Mouse (Mus musculus): ENCODE measurements around the gene Gucy1a1.

The Gucy1a1 gene

GRCm38 (mm10) chr3:82112439-82112838, 33.1 kb downstream of the Gucy1a1 start:
- peak; percentile 89 for TF ChIP-seq GATA4 (IDR thresholded peaks at IDR 0.05; ENCODE audit: insufficient replicate concordance, low read length)

GRCm38 (mm10) chr3:82111986-82112385, 33.6 kb downstream of the Gucy1a1 start:
- 0 out of 2 replicates have a peak, but pooled peaks have one; percentile 17 for TF ChIP-seq GATA4 (IDR thresholded peaks at IDR 0.05; ENCODE audit: insufficient replicate concordance, low read length)

DNA sequence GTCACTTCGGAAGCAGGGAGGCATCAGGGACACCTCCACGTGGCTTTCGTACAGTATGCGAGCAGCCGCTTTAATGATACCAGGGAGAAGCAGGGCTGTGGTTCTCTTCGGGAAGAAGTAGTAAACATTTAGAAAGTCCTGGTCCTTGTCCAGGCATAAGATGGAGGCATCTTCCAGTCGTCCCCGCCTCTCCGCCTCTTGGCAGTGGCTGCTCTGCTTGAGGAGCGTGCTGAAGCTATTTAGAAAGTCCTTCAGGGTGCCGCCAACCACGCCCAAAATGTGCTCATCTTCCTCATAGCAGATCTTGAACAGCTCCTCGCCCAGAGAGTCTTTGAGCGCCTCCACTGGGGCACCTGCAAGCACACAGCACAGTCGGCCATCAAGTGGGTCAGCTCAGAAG, 36.6 kb downstream of the Gucy1a1 start:
- no peak for TF ChIP-seq GATA4 (IDR thresholded peaks at IDR 0.05; ENCODE audit: insufficient replicate concordance, low read length)

GRCm38 (mm10) chr3:82104229-82104628, 41.4 kb downstream of the Gucy1a1 start:
- no peak; the same call in 1 of the 2 replicates for TF ChIP-seq GATA4 (IDR thresholded peaks at IDR 0.05; ENCODE audit: insufficient replicate concordance, low read length)

- no peak for TF ChIP-seq GATA4 (IDR thresholded peaks at IDR 0.05; ENCODE audit: insufficient replicate concordance, low read length)
These were observed 46.5 kb downstream of the Gucy1a1 start for GRCm38 (mm10) chr3:82099127-82099526.

DNA sequence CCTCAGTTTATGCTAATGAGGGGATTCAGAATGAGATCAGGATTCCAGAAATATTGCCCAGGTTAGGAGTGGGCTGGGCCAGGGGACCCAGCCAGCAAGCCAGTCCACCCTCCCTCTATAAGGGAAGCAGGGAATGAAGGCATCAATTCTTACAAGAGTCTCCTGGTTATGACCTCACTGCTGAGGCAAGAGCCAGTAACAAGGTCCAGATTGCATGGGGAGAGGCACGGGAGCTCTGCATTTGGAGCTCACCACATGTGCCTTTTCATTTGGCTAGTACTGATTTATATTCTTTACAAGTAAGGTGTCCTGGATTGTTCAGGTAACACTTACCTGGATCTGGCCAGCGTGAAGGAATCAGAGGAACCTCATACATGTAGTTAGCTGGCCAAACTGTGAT, 48.8 kb downstream of the Gucy1a1 start:
- TF ChIP-seq GATA4 (IDR thresholded peaks at IDR 0.05; ENCODE audit: insufficient replicate concordance, low read length): no peak

DNA sequence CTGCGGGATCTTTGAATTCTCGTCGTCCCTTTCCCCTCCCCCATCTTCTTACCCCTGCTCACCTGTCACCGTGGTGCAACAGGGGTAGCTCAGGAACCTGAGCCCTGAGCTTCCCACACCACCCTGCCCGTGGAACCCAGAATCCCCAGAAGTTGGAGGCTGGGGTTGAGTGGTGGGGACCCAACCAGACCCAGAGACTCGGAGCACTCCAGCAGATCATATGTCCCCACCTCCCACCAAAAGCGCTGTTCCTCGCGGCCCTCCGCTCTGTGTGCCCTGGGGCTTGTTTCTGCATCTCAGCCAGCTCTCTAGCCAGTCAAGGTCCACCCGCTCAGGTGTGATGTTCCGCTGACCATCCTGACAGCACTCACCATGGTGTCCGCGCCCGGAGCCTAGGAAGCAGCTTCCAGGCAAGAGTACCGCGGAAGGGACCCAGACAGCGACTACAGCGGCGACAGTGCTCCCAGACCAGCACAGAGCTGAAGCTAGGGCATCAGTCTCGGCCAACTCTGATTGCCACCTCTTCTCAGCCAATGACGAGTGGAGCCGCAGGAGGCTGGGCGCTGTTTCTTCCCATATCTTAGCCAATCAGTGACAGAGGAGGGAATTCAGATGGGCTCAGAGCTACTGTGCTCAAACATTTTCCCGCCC, 71.3 kb downstream of the Gucy1a1 start, which contains the start of gene Gucy1b1:
Gucy1b1 (minus strand) TSS at position 489 of the 651 bp plus-strand sequence.
- TF ChIP-seq GATA4 (IDR thresholded peaks at IDR 0.05; ENCODE audit: insufficient replicate concordance, low read length): no peak

- TF ChIP-seq GATA4 (IDR thresholded peaks at IDR 0.05; ENCODE audit: insufficient replicate concordance, low read length): no peak
These were observed 71.8 kb downstream of the Gucy1a1 start for GRCm38 (mm10) chr3:82073741-82074181.

GRCm38 (mm10) chr3:82067830-82068229, 77.8 kb downstream of the Gucy1a1 start:
- TF ChIP-seq GATA4 (IDR thresholded peaks at IDR 0.05; ENCODE audit: insufficient replicate concordance, low read length): no peak

DNA sequence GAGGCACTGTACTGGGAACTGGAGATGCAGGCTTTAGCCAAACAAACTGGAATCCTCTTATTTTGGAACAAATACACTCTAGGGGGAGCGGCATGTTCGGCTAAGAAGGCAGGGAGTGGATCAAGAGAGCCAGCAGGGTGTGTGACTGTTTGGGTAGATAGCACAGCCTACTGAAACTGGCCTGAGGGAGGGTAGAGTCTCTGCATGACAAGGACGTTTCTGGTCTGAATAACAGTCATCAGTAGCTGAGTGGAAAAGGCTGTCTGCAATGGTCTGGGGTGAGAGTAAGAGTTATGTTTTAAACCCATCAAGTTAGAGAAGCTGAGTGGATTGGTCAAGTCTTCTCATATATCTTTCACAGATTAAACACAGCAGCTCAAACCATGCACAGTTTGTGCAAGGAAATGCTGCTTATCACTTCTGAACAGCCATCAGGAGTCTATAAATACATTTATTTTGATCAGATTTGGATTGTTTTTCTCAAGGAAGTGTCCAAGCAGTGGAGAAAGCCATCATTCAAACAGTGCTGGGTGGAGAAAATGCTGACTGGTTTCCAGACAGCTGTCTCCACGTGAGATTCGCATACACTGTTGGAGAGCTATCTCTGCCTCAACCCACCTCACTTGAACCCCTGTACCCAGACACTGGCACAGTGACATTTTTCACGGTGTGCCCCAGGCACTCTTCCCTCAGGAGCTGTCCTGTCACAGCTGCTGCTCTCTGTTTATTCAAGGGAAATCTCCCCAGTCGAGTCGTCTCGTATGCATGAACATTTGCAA, 84.0 kb downstream of the Gucy1a1 start:
- TF ChIP-seq GATA4 (IDR thresholded peaks at IDR 0.05; ENCODE audit: insufficient replicate concordance, low read length): no peak

DNA sequence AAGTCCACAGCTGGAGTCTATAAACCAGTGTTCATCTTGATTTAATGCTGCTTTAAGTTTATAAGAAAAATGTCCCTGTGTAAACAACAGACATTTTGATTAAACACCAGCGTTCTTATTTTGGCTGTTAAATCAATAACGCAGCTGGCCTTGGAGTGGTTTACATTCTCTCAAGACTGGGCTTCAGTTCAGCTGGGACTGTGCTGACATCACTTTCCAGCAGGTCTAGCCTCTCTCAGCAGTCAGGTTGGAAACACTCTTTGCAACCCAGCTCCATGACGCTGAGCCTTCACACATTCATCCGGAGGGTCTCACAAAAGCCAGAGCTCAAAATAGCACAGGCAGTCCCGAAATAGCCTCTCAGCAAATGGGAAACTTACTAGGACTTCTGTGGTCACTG, 88.4 kb downstream of the Gucy1a1 start:
- TF ChIP-seq GATA4 (IDR thresholded peaks at IDR 0.05; ENCODE audit: insufficient replicate concordance, low read length): no peak

DNA sequence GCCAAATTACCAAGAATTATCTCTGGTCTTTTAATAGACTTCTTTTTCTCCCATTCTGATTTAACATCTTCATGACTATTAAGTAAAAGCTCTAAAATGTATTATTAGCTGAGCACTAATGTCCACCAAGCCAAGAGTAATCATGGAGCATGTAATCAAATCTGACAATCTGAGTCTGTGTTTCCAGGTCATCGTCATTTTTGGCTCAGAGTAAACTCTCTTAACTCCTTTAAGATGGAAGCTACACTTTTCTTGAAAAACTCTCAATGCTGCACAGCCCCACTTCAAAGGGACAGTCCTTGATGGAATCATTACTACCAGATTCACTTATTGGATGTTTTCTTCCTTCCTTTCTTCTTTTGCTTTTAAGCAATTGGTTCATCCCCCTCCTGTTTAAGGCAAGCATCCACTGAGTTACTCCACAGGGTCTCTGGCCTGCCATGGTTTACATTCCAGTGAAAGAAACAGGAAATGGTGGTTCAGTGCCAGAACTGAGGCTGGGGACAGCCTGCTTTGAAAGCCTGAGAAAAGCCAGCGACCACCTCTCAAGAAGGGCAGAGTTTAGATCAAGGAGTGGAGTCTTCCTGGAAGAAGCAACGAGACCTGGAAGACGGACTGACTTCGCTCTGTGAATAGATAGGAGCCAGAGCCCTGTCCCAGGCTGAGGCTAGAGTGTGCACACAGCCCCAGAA, 91.2 kb downstream of the Gucy1a1 start:
- TF ChIP-seq GATA4 (IDR thresholded peaks at IDR 0.05; ENCODE audit: insufficient replicate concordance, low read length): no peak

- TF ChIP-seq GATA4 (IDR thresholded peaks at IDR 0.05; ENCODE audit: insufficient replicate concordance, low read length): no peak
These were observed 93.6 kb downstream of the Gucy1a1 start for GRCm38 (mm10) chr3:82052029-82052428.

DNA sequence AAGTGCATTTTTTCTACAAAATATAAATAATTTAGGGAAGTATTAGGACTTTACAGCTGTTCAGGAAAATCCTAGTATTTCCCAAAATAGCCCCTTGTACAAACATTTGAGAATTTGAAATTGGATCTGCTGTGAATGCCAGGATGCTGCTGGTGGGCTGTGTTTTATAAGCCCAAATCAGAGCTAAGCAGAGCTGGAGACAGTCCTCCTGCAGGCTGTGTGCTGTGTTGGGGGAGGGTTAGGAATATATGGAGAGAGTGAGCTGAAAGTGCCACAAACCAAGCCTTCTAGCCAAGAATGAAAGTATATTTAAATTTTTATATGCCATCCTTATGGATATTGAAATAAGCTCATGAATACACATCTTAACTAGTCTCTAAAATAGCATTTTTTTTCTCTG, 94.1 kb downstream of the Gucy1a1 start:
- TF ChIP-seq GATA4 (IDR thresholded peaks at IDR 0.05; ENCODE audit: insufficient replicate concordance, low read length): no peak

DNA sequence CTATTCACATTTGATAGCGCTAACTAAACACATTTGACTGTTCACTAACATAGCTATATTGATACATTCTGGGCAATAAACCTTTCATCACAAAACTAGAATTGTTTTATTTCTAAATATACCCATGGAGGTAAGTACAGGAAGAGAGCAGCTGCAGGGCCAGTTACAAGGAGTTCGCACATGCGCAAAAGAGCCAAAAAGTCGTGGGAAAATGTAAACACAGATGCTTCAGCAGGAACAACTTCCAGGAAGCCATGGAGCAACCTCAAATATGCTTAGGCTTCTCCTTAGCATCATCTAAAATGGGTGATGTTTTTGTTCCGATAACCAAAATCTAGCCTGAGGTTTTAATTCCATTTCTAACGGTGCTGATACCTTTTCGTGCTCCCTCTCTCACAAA, 96.9 kb downstream of the Gucy1a1 start:
- TF ChIP-seq GATA4 (IDR thresholded peaks at IDR 0.05; ENCODE audit: insufficient replicate concordance, low read length): no peak

- TF ChIP-seq GATA4 (IDR thresholded peaks at IDR 0.05; ENCODE audit: insufficient replicate concordance, low read length): no peak
These were observed 97.5 kb downstream of the Gucy1a1 start for GRCm38 (mm10) chr3:82048078-82048477.
